Mouse (Mus musculus) liver, embryonic 12.5 days (tissue): Measurements from ENCODE around the gene Tmem251. TPM values are rescaled to one million over a fixed set of nuclear protein-coding genes. Genes with fewer than 3 reads are reported as not detected.

ENCODE experiments used
- ATAC-seq: fragments of 200-750 bp; cut with Nextera tagmentation; 2 replicates; pipeline ENCODE4 v1.8.0; 2017; ENCODE audit warnings: moderate number of reproducible peaks, mild to moderate bottlenecking, moderate library complexity
- H3K27ac ChIP-seq: fragments of 300-500 bp; sonication (generic); 2 replicates; pipeline ENCODE4 v1.5.1; 2016; ENCODE audit warnings: mild to moderate bottlenecking
- H3K27me3 ChIP-seq: fragments of 300-500 bp; sonication (generic); replicated peaks from 2 replicates; pipeline ENCODE4 v1.6.1; 2016; ENCODE audit warnings: mild to moderate bottlenecking, moderate library complexity
- H3K36me3 ChIP-seq: fragments of 300-500 bp; sonication (generic); 2 replicates; pipeline ENCODE4 v1.6.1; 2016; ENCODE audit warnings: mild to moderate bottlenecking, moderate library complexity
- H3K4me1 ChIP-seq: fragments of 300-500 bp; sonication (generic); 2 replicates; pipeline ENCODE4 v1.6.1; 2016
- H3K4me2 ChIP-seq: fragments of 300-500 bp; sonication (generic); 2 replicates; pipeline ENCODE4 v1.6.1; 2016; ENCODE audit warnings: mild to moderate bottlenecking, moderate library complexity
- H3K4me3 ChIP-seq: fragments of 300-500 bp; sonication (generic); 2 replicates; pipeline ENCODE4 v1.5.1; 2016; ENCODE audit warnings: mild to moderate bottlenecking, moderate library complexity
- H3K9ac ChIP-seq: fragments of 300-500 bp; sonication (generic); 2 replicates; pipeline ENCODE4 v1.6.1; 2016; ENCODE audit warnings: mild to moderate bottlenecking, moderate library complexity
- H3K9me3 ChIP-seq: fragments of 300-500 bp; sonication (generic); replicated peaks from 2 replicates; pipeline ENCODE4 v1.6.1; 2016; ENCODE audit warnings: mild to moderate bottlenecking, moderate library complexity
- WGBS: fragments of 180-500 bp; shearing (Covaris S2); methylation state at CpG from one replicate; pipeline ENCODE4 v1.1.7; 2016; ENCODE audit not compliant: insufficient replicate concordance; 5-methylcytosine and 5-hydroxymethylcytosine counted together
- polyA plus RNA-seq: library from polyadenylated mRNA; unstranded; fragments of >200 nt; fragmentation: Nextera tagmentation; extraction: Ambion mirVana; gene quantifications from 2 replicates; pipeline ENCODE4 v1.2.1, GENCODE M21; 2016

The Tmem251 gene
- polyA plus RNA-seq, 1 experiment from 2014 or later = 12.3 TPM

DNA sequence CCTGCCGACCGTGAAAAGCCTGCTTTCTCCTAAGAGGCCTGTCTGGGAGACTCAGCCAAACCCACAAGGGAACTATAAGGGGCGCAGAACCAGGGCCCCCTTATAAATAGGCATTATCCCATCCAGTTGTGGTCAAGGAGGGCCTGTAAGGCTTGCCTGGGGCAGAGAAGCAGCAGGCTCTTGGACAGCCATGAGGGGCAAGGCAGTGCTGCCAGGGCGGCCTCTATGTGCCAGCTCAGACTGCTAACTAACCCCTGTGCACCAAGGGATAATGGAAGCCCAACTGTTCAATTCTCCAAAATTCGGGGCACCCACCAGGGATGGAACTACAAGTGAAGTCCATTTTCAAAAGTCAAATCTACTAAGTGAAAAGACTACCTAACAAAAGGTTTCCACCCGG is 40.1 kb upstream of the Tmem251 start:
- peak overlapping the region; percentile 100 for H3K4me2 ChIP-seq
- no peaks in the 10 kb centered on the region for H3K36me3 ChIP-seq
- ATAC-seq = no peak
- 0 out of 2 replicates have a peak overlapping the region, but pooled peaks have one; percentile 32 for H3K9ac ChIP-seq
- 45% methylated on average over 6 of the region's 6 CpGs for WGBS
- H3K27ac ChIP-seq = 0 out of 2 replicates have a peak overlapping the region, but pooled peaks have one; percentile 50
- peaks cover 25% of the 10 kb centered on the region for H3K27me3 ChIP-seq
- H3K4me1 ChIP-seq = peaks cover 54% of the 10 kb centered on the region
- no peaks in the 10 kb centered on the region for H3K9me3 ChIP-seq
- H3K4me3 ChIP-seq = peak overlapping the region; percentile 77

DNA sequence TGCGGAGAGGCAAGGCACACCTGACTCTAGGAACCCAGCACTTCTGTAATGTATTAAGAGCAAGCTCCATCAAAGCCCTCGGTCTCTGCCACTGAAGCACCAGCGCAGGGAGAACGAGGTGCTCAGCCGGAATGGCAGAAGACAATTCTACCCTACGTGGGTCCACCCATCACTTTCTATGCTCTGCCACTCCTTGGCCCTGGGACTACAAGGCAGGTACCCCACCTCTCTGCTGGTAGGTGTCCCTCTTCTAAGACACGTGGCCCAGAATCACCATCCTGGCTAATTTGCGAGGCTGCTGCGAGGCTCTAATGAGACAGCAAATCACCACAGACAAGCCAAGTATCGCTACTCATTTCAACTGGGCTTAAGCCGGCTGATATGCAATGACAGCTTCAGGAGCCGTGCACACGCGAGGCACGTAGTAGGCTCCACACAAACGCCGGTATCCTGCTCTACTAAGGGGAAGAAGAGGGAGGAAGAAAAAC is 39.6 kb upstream of the Tmem251 start:
- no peaks in the 10 kb centered on the region for H3K36me3 ChIP-seq
- H3K4me2 ChIP-seq = peak overlapping the region; percentile 100
- H3K27me3 ChIP-seq = peaks cover 25% of the 10 kb centered on the region
- peak overlapping the region; percentile 64; the same call in 1 of the 2 replicates for H3K27ac ChIP-seq
- H3K4me3 ChIP-seq = peak overlapping the region; percentile 77
- peaks cover 48% of the 10 kb centered on the region for H3K4me1 ChIP-seq
- no peaks in the 10 kb centered on the region for H3K9me3 ChIP-seq
- peak; percentile 10 for ATAC-seq
- 14% methylated on average over 17 of the region's 17 CpGs for WGBS
- peak overlapping the region; percentile 85 for H3K9ac ChIP-seq

DNA sequence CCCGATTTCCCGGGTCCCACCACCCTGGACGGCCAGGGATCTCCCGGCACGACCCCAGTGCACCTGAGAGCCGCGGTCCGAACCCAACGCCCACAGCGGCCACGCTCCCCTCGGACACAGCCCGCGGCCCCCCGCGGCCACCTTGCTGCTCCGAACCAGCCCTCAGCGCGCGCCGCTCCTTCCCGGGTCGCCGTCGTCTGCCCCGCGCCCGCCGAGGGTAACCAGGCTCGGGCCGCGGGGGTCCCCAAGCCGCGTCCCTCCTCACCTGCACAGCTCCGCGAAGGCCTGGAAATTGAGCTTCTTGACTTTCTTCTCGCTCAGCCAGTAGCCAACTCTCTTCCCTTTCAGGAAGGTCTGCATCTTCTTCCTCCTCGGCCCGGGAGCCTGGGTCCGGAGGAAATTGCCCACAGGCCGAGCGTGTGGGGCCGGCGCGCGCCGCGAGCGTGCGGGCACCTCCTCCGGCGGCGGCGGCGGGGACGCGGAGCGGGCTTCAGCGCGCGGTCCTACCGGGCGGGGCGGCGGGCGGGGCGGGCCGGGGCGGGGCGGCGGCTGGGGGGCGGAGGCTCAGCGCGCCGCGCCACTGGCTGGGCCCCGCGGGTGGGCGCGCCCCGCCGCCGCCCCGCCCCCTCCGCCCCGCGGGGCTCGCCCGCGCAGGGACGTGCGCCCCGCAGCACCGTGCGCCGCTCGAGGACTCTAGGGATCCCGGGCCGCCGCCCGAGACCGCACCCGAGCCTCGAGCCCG is 38.9 kb upstream of the Tmem251 start, which contains the start of gene Itpk1:
Gene Itpk1, minus strand, starts transcription at position 474 of the 742 bp plus-strand sequence.
- Histone ChIP-seq H3K27ac (peak within 1 kb of the TSS; percentile 84), H3K9me3 (no peaks in the 10 kb centered on the region), H3K36me3 (no peaks in the 10 kb centered on the region), H3K27me3 (peaks cover 25% of the 10 kb centered on the region), H3K4me3 (peak within 1 kb of the TSS; percentile 77), H3K9ac (peak within 1 kb of the TSS; percentile 85), H3K4me1 (peaks cover 42% of the 10 kb centered on the region), H3K4me2 (peak within 1 kb of the TSS; percentile 100)
- ATAC-seq = peak; percentile 95
- WGBS = 1% methylated on average over 80 of the region's 105 CpGs

DNA sequence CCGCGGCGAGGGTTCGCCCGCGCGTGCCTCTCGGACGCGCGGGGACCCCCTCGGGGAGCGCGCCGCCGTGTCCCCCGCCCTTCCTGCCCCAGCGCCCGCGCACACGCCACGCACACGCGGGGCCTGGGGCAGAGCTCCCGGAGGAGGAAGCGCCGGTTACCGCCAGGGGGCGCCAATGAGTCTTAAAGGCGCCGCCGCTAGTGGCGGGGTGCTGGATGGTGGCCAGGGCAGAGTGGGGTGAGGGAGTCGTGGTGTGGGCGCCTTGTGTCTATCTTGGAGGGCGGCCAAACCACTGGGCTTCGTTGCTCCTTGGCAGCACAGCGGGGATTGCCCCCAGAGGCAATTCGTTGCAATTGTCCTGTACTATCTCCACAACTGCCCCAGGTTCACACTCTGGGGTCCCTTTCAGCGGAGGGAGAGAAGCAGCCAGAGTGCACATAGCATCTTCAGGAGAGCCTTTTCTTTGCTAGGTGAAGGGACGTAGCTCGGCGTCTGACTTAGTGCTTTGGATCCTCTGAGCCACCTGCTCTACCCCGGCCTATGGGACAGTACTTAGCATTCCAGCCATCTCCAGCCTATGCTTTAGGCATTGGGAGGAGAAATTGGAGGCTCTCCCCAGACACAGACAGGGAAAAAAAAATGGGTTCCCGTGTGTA is 38.2 kb upstream of the Tmem251 start:
- H3K36me3 ChIP-seq = no peaks in the 10 kb centered on the region
- peaks cover 25% of the 10 kb centered on the region for H3K27me3 ChIP-seq
- H3K27ac ChIP-seq = peak overlapping the region; percentile 84
- peak overlapping the region; percentile 100 for H3K4me2 ChIP-seq
- H3K9ac ChIP-seq = peak overlapping the region; percentile 82
- peak; percentile 79 for ATAC-seq
- peaks cover 37% of the 10 kb centered on the region for H3K4me1 ChIP-seq
- H3K4me3 ChIP-seq = peak overlapping the region; percentile 77
- no peaks in the 10 kb centered on the region for H3K9me3 ChIP-seq
- WGBS = 4% methylated on average over 37 of the region's 45 CpGs

DNA sequence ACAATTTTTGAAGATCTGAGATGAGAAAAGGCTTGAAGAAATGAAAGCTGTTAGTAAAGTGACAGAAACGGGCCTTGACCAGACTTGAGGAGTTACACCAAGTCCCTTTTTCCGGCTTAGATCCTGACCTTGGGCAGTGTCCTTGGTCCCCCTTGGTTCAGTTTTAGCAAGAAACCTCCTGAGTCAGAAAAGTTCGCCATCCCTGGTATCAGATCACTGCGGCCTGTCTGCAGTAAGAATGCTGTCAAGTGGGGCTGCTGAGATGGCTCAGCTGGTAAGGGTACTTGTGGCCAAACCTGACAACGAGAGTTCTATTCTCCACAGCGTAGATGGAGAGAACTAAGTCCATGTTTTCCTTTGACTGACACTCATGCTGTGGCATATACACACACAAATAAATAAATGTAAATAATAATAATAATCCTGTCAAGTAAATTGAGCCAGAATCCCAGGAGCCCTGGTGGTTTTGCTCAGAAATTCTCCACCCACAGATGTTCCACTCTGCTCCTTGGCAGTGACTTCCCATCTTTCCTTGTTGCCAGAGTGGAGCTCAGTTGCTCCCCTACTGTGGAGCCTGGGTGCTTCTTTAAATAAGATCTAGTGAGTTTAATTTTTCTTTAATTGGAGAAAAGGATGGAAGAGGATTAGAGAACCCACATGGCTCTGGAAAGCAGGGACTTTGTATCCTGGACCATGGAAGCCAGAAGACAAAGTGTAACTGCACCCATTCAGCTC is 37.5 kb upstream of the Tmem251 start:
- no peak overlapping the region for H3K27ac ChIP-seq
- no peak overlapping the region; the same call in 1 of the 2 replicates for H3K4me3 ChIP-seq
- H3K36me3 ChIP-seq = no peaks in the 10 kb centered on the region
- no peak for ATAC-seq
- H3K4me2 ChIP-seq = peak overlapping the region; percentile 100
- no peak overlapping the region for H3K9ac ChIP-seq
- peaks cover 37% of the 10 kb centered on the region for H3K4me1 ChIP-seq
- 66% methylated on average over 6 of the region's 6 CpGs for WGBS
- H3K27me3 ChIP-seq = peaks cover 25% of the 10 kb centered on the region
- H3K9me3 ChIP-seq = no peaks in the 10 kb centered on the region

DNA sequence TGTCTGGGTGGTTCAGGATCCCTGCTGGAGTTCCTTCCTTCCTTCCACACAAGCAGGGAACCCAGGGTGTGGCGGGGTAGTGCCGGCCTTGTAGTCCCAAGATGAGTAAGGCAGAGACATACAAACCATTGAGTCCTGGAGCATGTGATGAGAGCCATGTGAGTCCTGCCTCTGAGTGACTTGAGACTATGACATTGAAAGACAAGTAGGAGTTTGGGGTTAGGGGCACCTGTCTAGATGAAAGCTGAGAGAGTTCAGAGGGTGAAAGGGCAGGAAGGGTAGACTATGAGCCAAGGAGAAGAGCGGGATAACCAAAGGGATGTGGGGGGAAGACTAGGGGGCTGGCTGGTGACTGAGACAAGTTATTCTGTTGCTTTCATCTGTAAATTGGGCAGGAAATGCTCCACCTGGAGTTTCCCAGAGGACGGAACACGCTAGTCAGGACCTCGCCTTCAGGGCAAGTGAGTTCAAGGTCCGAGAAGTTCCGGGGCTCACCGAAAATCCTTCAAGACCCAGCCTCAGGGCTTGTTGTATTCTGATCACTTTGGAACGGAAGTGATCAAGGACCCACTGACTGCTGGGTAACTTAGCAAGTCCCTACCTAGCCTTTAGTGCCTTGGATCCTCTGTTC is 36.6 kb upstream of the Tmem251 start:
- 72% methylated on average over 10 of the region's 10 CpGs for WGBS

DNA sequence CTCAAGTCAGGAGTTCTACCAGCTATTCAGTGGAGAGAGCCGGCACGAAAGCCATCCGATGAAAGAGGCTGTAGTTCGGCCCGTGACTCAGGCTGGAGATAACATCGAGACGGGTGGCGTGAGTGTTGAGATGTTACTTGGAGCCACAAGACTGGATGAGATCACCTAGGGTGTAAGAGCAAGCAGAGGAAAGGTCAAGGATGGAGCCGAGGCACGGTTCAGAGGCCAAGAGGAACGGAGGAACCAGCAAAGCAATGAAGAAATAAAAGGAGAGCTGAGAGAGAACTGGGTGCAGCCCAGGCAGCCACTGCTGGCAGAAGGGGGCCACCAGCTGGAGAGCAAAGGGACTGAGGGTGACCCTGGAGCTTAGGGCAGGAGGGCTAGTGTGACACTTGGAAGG is 35.3 kb upstream of the Tmem251 start:
- Histone ChIP-seq H3K9ac (no peak overlapping the region), H3K27ac (no peak overlapping the region), H3K4me3 (no peak overlapping the region), H3K27me3 (peaks cover 25% of the 10 kb centered on the region), H3K36me3 (no peaks in the 10 kb centered on the region), H3K4me1 (peaks cover 25% of the 10 kb centered on the region), H3K4me2 (no peak overlapping the region), H3K9me3 (no peaks in the 10 kb centered on the region)
- ATAC-seq = no peak
- WGBS = 75% methylated on average over 11 of the region's 11 CpGs

More for the DNA sequence above, 36.6 kb upstream of the Tmem251 start:
- ATAC-seq = no peak
- peaks cover 37% of the 10 kb centered on the region for H3K4me1 ChIP-seq
- H3K27me3 ChIP-seq = peaks cover 25% of the 10 kb centered on the region
- no peak overlapping the region for H3K4me2 ChIP-seq
- H3K9me3 ChIP-seq = no peaks in the 10 kb centered on the region
- H3K4me3 ChIP-seq = no peak overlapping the region
- H3K27ac ChIP-seq = no peak overlapping the region
- no peak overlapping the region for H3K9ac ChIP-seq
- no peaks in the 10 kb centered on the region for H3K36me3 ChIP-seq

DNA sequence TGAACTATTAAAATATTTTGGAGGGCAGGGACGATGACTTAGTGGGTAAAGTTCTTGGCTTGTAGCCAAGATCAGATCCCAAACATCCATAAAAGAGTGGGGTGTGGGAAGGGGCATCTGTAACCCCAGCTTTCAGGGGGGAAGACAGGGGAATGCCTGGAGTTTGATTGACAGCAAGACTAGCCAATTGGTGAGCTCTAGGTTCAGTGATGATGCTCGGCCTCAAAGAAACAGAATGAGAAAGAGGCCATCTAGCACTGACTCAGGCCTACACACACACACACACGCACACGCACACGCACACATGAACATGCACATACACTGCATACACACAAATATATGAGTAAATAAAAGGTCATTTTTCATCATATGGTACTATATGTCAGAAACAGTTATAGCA is 33.7 kb upstream of the Tmem251 start:
- Histone ChIP-seq H3K4me1 (peaks cover 11% of the 10 kb centered on the region), H3K27me3 (peaks cover 25% of the 10 kb centered on the region), H3K4me2 (no peak overlapping the region), H3K36me3 (no peaks in the 10 kb centered on the region), H3K27ac (no peak overlapping the region), H3K4me3 (no peak overlapping the region), H3K9me3 (no peaks in the 10 kb centered on the region), H3K9ac (no peak overlapping the region)
- ATAC-seq = no peak
- 88% methylated on average over 5 of the region's 5 CpGs for WGBS

DNA sequence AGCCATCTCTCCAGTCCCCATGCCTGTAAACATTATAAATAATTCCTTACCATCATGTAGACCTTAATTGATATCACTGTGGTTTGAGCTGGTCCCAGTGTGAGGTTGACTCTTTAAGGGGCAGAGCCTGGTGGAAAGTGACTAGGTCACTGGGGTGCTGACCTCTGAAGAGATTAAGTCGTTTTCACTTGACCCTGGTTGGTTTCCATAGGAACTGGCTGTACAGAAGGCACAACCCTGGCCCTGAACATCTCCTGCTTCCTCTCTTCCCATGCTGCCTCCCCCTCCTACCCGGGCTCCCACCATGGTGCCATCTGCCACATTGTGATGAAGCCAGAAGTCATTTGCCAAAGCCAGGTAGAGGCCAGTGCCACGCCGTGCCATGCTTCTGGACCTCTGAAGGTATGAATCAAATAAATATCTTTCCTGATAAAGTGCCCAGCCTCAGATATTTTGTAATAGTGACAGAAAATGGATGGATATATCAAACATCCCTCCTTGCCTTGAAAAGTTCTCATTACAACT is 32.6 kb upstream of the Tmem251 start:
- no peaks in the 10 kb centered on the region for H3K36me3 ChIP-seq
- peaks cover 20% of the 10 kb centered on the region for H3K27me3 ChIP-seq
- 56% methylated on average over 4 of the region's 4 CpGs for WGBS
- H3K4me2 ChIP-seq = no peak overlapping the region
- H3K9me3 ChIP-seq = no peaks in the 10 kb centered on the region
- H3K27ac ChIP-seq = no peak overlapping the region
- H3K9ac ChIP-seq = no peak overlapping the region
- peaks cover 1% of the 10 kb centered on the region for H3K4me1 ChIP-seq
- no peak for ATAC-seq
- H3K4me3 ChIP-seq = no peak overlapping the region

DNA sequence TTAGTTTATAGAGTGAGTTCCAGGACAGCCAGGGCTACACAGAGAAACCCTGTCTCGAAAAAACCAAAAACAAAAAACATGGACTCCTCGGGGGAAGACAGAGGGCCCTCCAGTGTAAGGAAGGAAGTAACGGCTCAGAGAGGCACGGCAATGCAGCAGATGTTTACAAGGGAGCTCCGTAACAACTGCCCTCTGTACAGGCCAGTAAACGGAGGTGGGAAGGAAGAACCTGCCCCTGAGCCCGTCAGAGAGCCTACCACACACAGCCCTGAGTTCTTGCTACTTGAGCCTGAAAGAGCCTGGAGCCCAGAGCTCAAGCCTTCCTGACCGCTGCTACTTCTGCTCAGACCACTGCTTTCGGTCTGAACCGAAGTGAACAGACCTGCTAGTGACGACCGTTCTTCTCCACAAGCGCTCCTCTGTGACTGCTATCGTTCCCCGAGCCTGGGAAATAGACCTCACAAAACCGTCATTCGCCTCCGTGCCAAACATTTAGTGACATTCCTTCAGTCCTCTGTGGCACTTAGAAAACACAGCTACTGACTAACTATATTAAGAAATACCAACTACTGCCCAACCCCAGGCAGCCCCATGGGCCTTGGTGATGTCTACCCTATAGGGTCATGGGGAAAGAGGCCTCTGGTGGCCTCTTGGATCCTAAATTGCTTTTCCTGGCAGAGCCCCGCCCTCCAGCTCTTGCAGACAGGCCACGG is 30.3 kb upstream of the Tmem251 start:
- Histone ChIP-seq H3K9me3 (no peaks in the 10 kb centered on the region), H3K27ac (no peak overlapping the region), H3K4me3 (no peak overlapping the region), H3K4me2 (no peak overlapping the region), H3K4me1 (no peaks in the 10 kb centered on the region), H3K9ac (no peak overlapping the region), H3K36me3 (no peaks in the 10 kb centered on the region), H3K27me3 (0 out of 2 replicates have a peak, but pooled peaks cover under 1% of the 10 kb centered on the region)
- no peak for ATAC-seq
- 55% methylated on average over 20 of the region's 20 CpGs for WGBS

DNA sequence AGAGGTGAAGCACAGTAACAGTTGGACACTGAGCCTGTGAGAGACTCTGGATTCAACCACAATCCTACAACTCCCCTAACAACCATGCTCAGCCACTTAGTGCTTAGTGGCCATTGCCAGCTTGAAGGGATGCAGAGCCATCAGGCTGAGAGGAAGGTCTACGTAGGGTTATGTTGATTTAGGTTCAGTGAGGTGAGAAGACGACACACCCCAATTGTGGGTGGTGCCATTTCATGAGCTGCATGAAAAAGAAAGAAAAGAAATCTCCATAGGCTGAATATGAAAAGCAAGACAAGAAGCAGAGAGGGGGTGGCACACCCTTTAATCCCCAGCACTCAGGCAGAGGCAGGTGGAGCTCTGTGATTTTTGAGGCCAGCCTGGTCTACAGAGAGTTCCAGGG is 29.4 kb upstream of the Tmem251 start:
- H3K4me3 ChIP-seq = no peak overlapping the region
- no peak overlapping the region for H3K27ac ChIP-seq
- H3K9ac ChIP-seq = no peak overlapping the region
- no peak for ATAC-seq
- no peaks in the 10 kb centered on the region for H3K36me3 ChIP-seq
- no peaks in the 10 kb centered on the region for H3K4me1 ChIP-seq
- WGBS = 58% methylated on average over 2 of the region's 2 CpGs
- H3K4me2 ChIP-seq = no peak overlapping the region
- H3K27me3 ChIP-seq = no peaks in the 10 kb centered on the region
- no peaks in the 10 kb centered on the region for H3K9me3 ChIP-seq
